Mouse (Mus musculus) liver, adult 2 months (tissue): ENCODE results near the gene Adam21. TPM values are rescaled to one million over a fixed set of nuclear protein-coding genes. Genes with fewer than 3 reads are reported as not detected.

Source experiments
- DNase-seq: peaks from one replicate; pipeline ENCODE4 v3.0.0-alpha.2; 2011; ENCODE audit warnings: low read depth, low spot score; ENCODE audit errors: extremely low read depth
- H3K27ac ChIP-seq: fragments of 200-500 bp; replicated peaks from 2 replicates; pipeline ENCODE4 v1.5.1; 2012; ENCODE audit warnings: low read depth, mild to moderate bottlenecking, control low read depth, inconsistent platforms, low read length; ENCODE audit not compliant: insufficient read depth
- H3K27me3 ChIP-seq: fragments of 200-500 bp; 2 replicates; pipeline ENCODE4 v1.6.1; 2012; ENCODE audit warnings: mild to moderate bottlenecking, moderate library complexity, low read length, inconsistent platforms; ENCODE audit not compliant: control insufficient read depth, insufficient read depth
- H3K36me3 ChIP-seq: fragments of 200-500 bp; 2 replicates; pipeline ENCODE4 v1.6.1; 2012; ENCODE audit warnings: low read length, inconsistent platforms; ENCODE audit not compliant: control insufficient read depth, insufficient read depth
- H3K4me1 ChIP-seq: fragments of 200-500 bp; 2 replicates; pipeline ENCODE4 v1.6.1; 2011; ENCODE audit warnings: low read length; ENCODE audit not compliant: control insufficient read depth, insufficient read depth
- H3K4me3 ChIP-seq: fragments of 200-500 bp; 2 replicates; pipeline ENCODE4 v1.5.1; 2011; ENCODE audit warnings: low read depth, mild to moderate bottlenecking, control low read depth, low read length, moderate library complexity; ENCODE audit not compliant: insufficient read depth
- H3K79me2 ChIP-seq: fragments of 200-500 bp; 2 replicates; pipeline ENCODE4 v1.6.1; 2012; ENCODE audit warnings: inconsistent platforms, mild to moderate bottlenecking, low read length, moderate library complexity; ENCODE audit not compliant: control insufficient read depth, insufficient read depth
- H3K9ac ChIP-seq: fragments of 200-500 bp; 2 replicates; pipeline ENCODE4 v1.6.1; 2012; ENCODE audit warnings: low read depth, mild to moderate bottlenecking, control low read depth, inconsistent platforms, low read length
- CTCF ChIP-seq: fragments of 200-500 bp; IDR thresholded peaks from 2 replicates; pipeline ENCODE4 v1.5.1; 2011; ENCODE audit warnings: low read depth, low read length, control low read depth
- POLR2A ChIP-seq: fragments of 200-500 bp; IDR thresholded peaks from 2 replicates; pipeline ENCODE4 v1.6.1; 2011; ENCODE audit warnings: low read length, control low read depth; ENCODE audit not compliant: insufficient read depth; ENCODE audit errors: extremely low read depth
- WGBS: fragments of 180-500 bp; shearing (Covaris S2); methylation state at CpG from one replicate; pipeline ENCODE4 v1.1.7; 2018; 5-methylcytosine and 5-hydroxymethylcytosine counted together
- polyA plus RNA-seq: library from polyadenylated mRNA; depleted of rRNA; stranded (reverse); fragments of >200 nt; gene quantifications from 2 replicates; pipeline ENCODE4 v1.2.3, GENCODE M21; 2012; rRNA removed
- total RNA-seq: library from RNA; depleted of rRNA; stranded (reverse); fragments of >200 nt; gene quantifications from 2 replicates; pipeline ENCODE4 v1.2.3, GENCODE M21; 2014; rRNA removed

Gene Adam21
- 0.09 and 0.13 TPM in 2 replicates for total RNA-seq
- 0.02 TPM in 1 of 2 replicates, not detected in the other for polyA plus RNA-seq

GRCm38 (mm10) chr12:81568374-81568773 is at the start of gene Adam21:
Gene Adam21 (minus strand): TSS chr12:81568474.
- WGBS, result 100% methylated on average over 1 of the region's 1 CpGs
- DNase-seq, result no peak
- no peak for TF ChIP-seq CTCF
- TF ChIP-seq POLR2A, result no peak
- H3K79me2 ChIP-seq, result no peaks in the 10 kb centered on the region
- H3K27ac ChIP-seq, result no peak within 1 kb of the TSS
- no peak within 1 kb of the TSS for H3K9ac ChIP-seq
- H3K36me3 ChIP-seq, result peaks cover 3% of the 10 kb centered on the region
- H3K27me3 ChIP-seq, result no peaks in the 10 kb centered on the region
- H3K4me3 ChIP-seq, result no peak within 1 kb of the TSS
- no peaks in the 10 kb centered on the region for H3K4me1 ChIP-seq

- TF ChIP-seq POLR2A (no peak), CTCF (no peak)
- Histone ChIP-seq H3K4me3 (no peak overlapping the region), H3K79me2 (no peaks in the 10 kb centered on the region), H3K4me1 (no peaks in the 10 kb centered on the region), H3K27me3 (0 out of 2 replicates have a peak, but pooled peaks cover 2% of the 10 kb centered on the region), H3K27ac (no peak overlapping the region), H3K36me3 (no peaks in the 10 kb centered on the region), H3K9ac (no peak overlapping the region)
- 50% methylated on average over 7 of the region's 7 CpGs for WGBS
- DNase-seq, result no peak
Measured at GRCm38 (mm10) chr12:81616980-81617379, 48.7 kb upstream of the Adam21 start.

GRCm38 (mm10) chr12:81615807-81616206 is 47.5 kb upstream of the Adam21 start:
- no peak overlapping the region for H3K27ac ChIP-seq
- no peaks in the 10 kb centered on the region for H3K4me1 ChIP-seq
- H3K9ac ChIP-seq, result no peak overlapping the region
- H3K36me3 ChIP-seq, result no peaks in the 10 kb centered on the region
- H3K79me2 ChIP-seq, result no peaks in the 10 kb centered on the region
- DNase-seq, result no peak
- no peak overlapping the region for H3K4me3 ChIP-seq
- no peak for TF ChIP-seq CTCF
- no peak for TF ChIP-seq POLR2A
- H3K27me3 ChIP-seq, result 0 out of 2 replicates have a peak, but pooled peaks cover 2% of the 10 kb centered on the region
- WGBS, result 76% methylated on average over 6 of the region's 6 CpGs

GRCm38 (mm10) chr12:81609445-81609844 is 41.2 kb upstream of the Adam21 start:
- no peaks in the 10 kb centered on the region for H3K79me2 ChIP-seq
- no peaks in the 10 kb centered on the region for H3K36me3 ChIP-seq
- TF ChIP-seq POLR2A (no peak), CTCF (no peak)
- no peak overlapping the region for H3K9ac ChIP-seq
- no peak overlapping the region for H3K27ac ChIP-seq
- no peaks in the 10 kb centered on the region for H3K4me1 ChIP-seq
- no peak for DNase-seq
- no peak overlapping the region for H3K4me3 ChIP-seq
- peaks cover 3% of the 10 kb centered on the region; the same call in 1 of the 2 replicates for H3K27me3 ChIP-seq

- TF ChIP-seq CTCF (no peak), POLR2A (no peak)
- 62% methylated on average over 5 of the region's 5 CpGs for WGBS
- no peak overlapping the region for H3K9ac ChIP-seq
- no peak overlapping the region for H3K27ac ChIP-seq
- H3K4me3 ChIP-seq, result no peak overlapping the region
- H3K4me1 ChIP-seq, result no peaks in the 10 kb centered on the region
- no peaks in the 10 kb centered on the region for H3K36me3 ChIP-seq
- no peak for DNase-seq
- peaks cover 3% of the 10 kb centered on the region; the same call in 1 of the 2 replicates for H3K27me3 ChIP-seq
- H3K79me2 ChIP-seq, result no peaks in the 10 kb centered on the region
Measured at GRCm38 (mm10) chr12:81604995-81605784, 36.9 kb upstream of the Adam21 start.

- Histone ChIP-seq H3K4me3 (no peak overlapping the region), H3K9ac (no peak overlapping the region), H3K27ac (no peak overlapping the region), H3K27me3 (no peaks in the 10 kb centered on the region), H3K79me2 (peaks cover 2% of the 10 kb centered on the region; the same call in 1 of the 2 replicates), H3K4me1 (peaks cover 5% of the 10 kb centered on the region; the same call in 1 of the 2 replicates), H3K36me3 (no peaks in the 10 kb centered on the region)
- 84% methylated on average over 8 of the region's 8 CpGs for WGBS
- TF ChIP-seq POLR2A, result no peak
- no peak for TF ChIP-seq CTCF
- DNase-seq, result no peak
Measured at GRCm38 (mm10) chr12:81596547-81597262, 28.4 kb upstream of the Adam21 start.
